Mouse (Mus musculus): ENCODE data around the gene Try5. TPM values are rescaled to one million over a fixed set of nuclear protein-coding genes. Genes with fewer than 3 reads are reported as not detected.
"Not testable (repeated sequence)": the region's sequence is repeated elsewhere in the genome, so short reads cannot be mapped to it uniquely, and the experiment has no call there.

Gene Try5
- polyA plus RNA-seq (2012; rRNA removed): 14.8 and 8,245 TPM in 2 replicates

- H3K4me1 ChIP-seq (ENCODE audit: control insufficient read depth, insufficient read depth, insufficient read length, low read length); H3K4me3 ChIP-seq (ENCODE audit: low read depth, low read length); H3K27ac ChIP-seq (ENCODE audit: insufficient read depth, low read depth, low read length); H3K36me3 ChIP-seq (ENCODE audit: control insufficient read depth, insufficient read depth, low read length); H3K27me3 ChIP-seq (ENCODE audit: control insufficient read depth, insufficient read depth, low read length): not testable (repeated sequence)
- WGBS: 53% methylated on average over 3 of the region's 3 CpGs
These were observed at the start of gene Try5 for GRCm38 (mm10) chr6:41316741-41317140. Gene Try5 (minus strand): TSS chr6:41316841.

- no peaks in the 10 kb centered on the region for H3K36me3 ChIP-seq (ENCODE audit: control insufficient read depth, insufficient read depth, low read length)
- WGBS: 58% methylated on average over 2 of the region's 2 CpGs
- no peaks in the 10 kb centered on the region for H3K27me3 ChIP-seq (ENCODE audit: control insufficient read depth, insufficient read depth, low read length)
- no peak within 1 kb of the TSS for H3K27ac ChIP-seq (ENCODE audit: insufficient read depth, low read depth, low read length)
- no peak within 1 kb of the TSS for H3K4me3 ChIP-seq (ENCODE audit: low read depth, low read length)
- H3K4me1 ChIP-seq (ENCODE audit: control insufficient read depth, insufficient read depth, insufficient read length, low read length): no peaks in the 10 kb centered on the region
- TF ChIP-seq CTCF (IDR thresholded peaks at IDR 0.05; ENCODE audit: extremely low read depth, insufficient read length, insufficient replicate concordance, low read depth, low read length) (no peak), POLR2A (IDR thresholded peaks at IDR 0.05; ENCODE audit: low read depth, low read length) (no peak)
These were observed 37.3 kb upstream of the Try5 start, which contains the start of gene Try10 for GRCm38 (mm10) chr6:41353932-41354331. Gene Try10 (plus strand): TSS chr6:41354105.

GRCm38 (mm10) chr6:41301969-41302368 lies 14.7 kb downstream of the Try5 start, which contains the start of gene Try4:
Gene Try4 (plus strand): TSS chr6:41302269.
- no peaks in the 10 kb centered on the region for H3K27me3 ChIP-seq (ENCODE audit: control insufficient read depth, insufficient read depth, low read length)
- H3K27ac ChIP-seq (ENCODE audit: insufficient read depth, low read depth, low read length): no peak within 1 kb of the TSS
- no peaks in the 10 kb centered on the region for H3K4me1 ChIP-seq (ENCODE audit: control insufficient read depth, insufficient read depth, insufficient read length, low read length)
- no peak within 1 kb of the TSS for H3K4me3 ChIP-seq (ENCODE audit: low read depth, low read length)
- no peak for TF ChIP-seq POLR2A (IDR thresholded peaks at IDR 0.05; ENCODE audit: low read depth, low read length)
- no peak for TF ChIP-seq CTCF (IDR thresholded peaks at IDR 0.05; ENCODE audit: extremely low read depth, insufficient read length, insufficient replicate concordance, low read depth, low read length)
- H3K36me3 ChIP-seq (ENCODE audit: control insufficient read depth, insufficient read depth, low read length): no peaks in the 10 kb centered on the region
- 21% methylated on average over 1 of the region's 1 CpGs for WGBS

GRCm38 (mm10) chr6:41298255-41298654 lies 18.4 kb downstream of the Try5 start:
- no peak for TF ChIP-seq CTCF (IDR thresholded peaks at IDR 0.05; ENCODE audit: extremely low read depth, insufficient read length, insufficient replicate concordance, low read depth, low read length)
- no peaks in the 10 kb centered on the region for H3K4me1 ChIP-seq (ENCODE audit: control insufficient read depth, insufficient read depth, insufficient read length, low read length)
- 21% methylated on average over 1 of the region's 1 CpGs for WGBS
- no peak overlapping the region for H3K27ac ChIP-seq (ENCODE audit: insufficient read depth, low read depth, low read length)
- H3K36me3 ChIP-seq (ENCODE audit: control insufficient read depth, insufficient read depth, low read length): no peaks in the 10 kb centered on the region
- no peak overlapping the region for H3K4me3 ChIP-seq (ENCODE audit: low read depth, low read length)
- no peaks in the 10 kb centered on the region for H3K27me3 ChIP-seq (ENCODE audit: control insufficient read depth, insufficient read depth, low read length)

GRCm38 (mm10) chr6:41266140-41266539 lies 50.5 kb downstream of the Try5 start:
- Histone ChIP-seq H3K36me3 (ENCODE audit: control insufficient read depth, insufficient read depth, low read length) (no peaks in the 10 kb centered on the region), H3K4me3 (ENCODE audit: low read depth, low read length) (no peak overlapping the region), H3K27ac (ENCODE audit: insufficient read depth, low read depth, low read length) (no peak overlapping the region), H3K27me3 (ENCODE audit: control insufficient read depth, insufficient read depth, low read length) (no peaks in the 10 kb centered on the region), H3K4me1 (ENCODE audit: control insufficient read depth, insufficient read depth, insufficient read length, low read length) (no peaks in the 10 kb centered on the region)
- 84% methylated on average over 6 of the region's 6 CpGs for WGBS
- no peak for TF ChIP-seq POLR2A (IDR thresholded peaks at IDR 0.05; ENCODE audit: low read depth, low read length)

- 40% methylated on average over 3 of the region's 3 CpGs for WGBS
- Histone ChIP-seq H3K27ac (ENCODE audit: insufficient read depth, low read depth, low read length) (no peak overlapping the region), H3K36me3 (ENCODE audit: control insufficient read depth, insufficient read depth, low read length) (no peaks in the 10 kb centered on the region), H3K4me3 (ENCODE audit: low read depth, low read length) (no peak overlapping the region), H3K4me1 (ENCODE audit: control insufficient read depth, insufficient read depth, insufficient read length, low read length) (no peaks in the 10 kb centered on the region), H3K27me3 (ENCODE audit: control insufficient read depth, insufficient read depth, low read length) (no peaks in the 10 kb centered on the region)
- TF ChIP-seq POLR2A (IDR thresholded peaks at IDR 0.05; ENCODE audit: low read depth, low read length): no peak
These were observed 53.8 kb downstream of the Try5 start for GRCm38 (mm10) chr6:41262796-41263195.

Other genes with a start within 250 kb of the Try5 start
- 50.1 and 29,533 TPM in 2 replicates for gene Try4, start 14.6 kb downstream of the Try5 start, polyA plus RNA-seq (2012; rRNA removed)
- gene Try10, start 37.3 kb upstream of the Try5 start, polyA plus RNA-seq (2012; rRNA removed): 0.87 and 412 TPM in 2 replicates
- 1.3 and 663 TPM in 2 replicates for gene Prss3, start 60.8 kb upstream of the Try5 start, polyA plus RNA-seq (2012; rRNA removed)
- gene Gm5771, start 75.5 kb upstream of the Try5 start, polyA plus RNA-seq (2012; rRNA removed): 0.48 and 166 TPM in 2 replicates
- gene Gm10334, start 129.3 kb upstream of the Try5 start, polyA plus RNA-seq (2012; rRNA removed): 63.3 TPM in 1 of 2 replicates, not detected in the other
- 22.6 TPM in 1 of 2 replicates, not detected in the other for gene Prss1, start 142.1 kb upstream of the Try5 start, polyA plus RNA-seq (2012; rRNA removed)
- 73.6 and 36,591 TPM in 2 replicates for gene Prss2, start 204.9 kb upstream of the Try5 start, polyA plus RNA-seq (2012; rRNA removed)